Mouse (Mus musculus) stomach, embryonic 14.5 days (tissue): ENCODE measurements around the gene Ndufa4. TPM values are rescaled to one million over a fixed set of nuclear protein-coding genes. Genes with fewer than 3 reads are reported as not detected.

Experiments
- ATAC-seq: fragments of 200-750 bp; cut with Nextera tagmentation; 2 replicates; pipeline ENCODE4 v1.8.0; 2017; ENCODE audit warnings: low read depth, moderate TSS enrichment; ENCODE audit not compliant: insufficient number of reproducible peaks, insufficient read depth, low FRiP score
- H3K27ac ChIP-seq: fragments of 300-500 bp; sonication (generic); 2 replicates; pipeline ENCODE4 v1.5.1; 2014; ENCODE audit warnings: mild to moderate bottlenecking, low read length, moderate library complexity, mixed read lengths
- H3K27me3 ChIP-seq: fragments of 300-500 bp; sonication (generic); 2 replicates; pipeline ENCODE4 v1.6.1; 2014; ENCODE audit warnings: low read length, control low read depth, mixed read lengths; ENCODE audit not compliant: control insufficient read depth, insufficient read depth
- H3K36me3 ChIP-seq: fragments of 300-500 bp; sonication (generic); 2 replicates; pipeline ENCODE4 v1.6.1; 2014; ENCODE audit warnings: mild to moderate bottlenecking, control low read depth, low read length, moderate library complexity, mixed read lengths; ENCODE audit not compliant: control insufficient read depth, insufficient read depth
- H3K4me1 ChIP-seq: fragments of 300-500 bp; sonication (generic); 2 replicates; pipeline ENCODE4 v1.6.1; 2014; ENCODE audit warnings: low read length, control low read depth, mixed read lengths; ENCODE audit not compliant: control insufficient read depth, insufficient read depth
- H3K4me2 ChIP-seq: fragments of 300-500 bp; sonication (generic); replicated peaks from 2 replicates; pipeline ENCODE4 v1.6.1; 2014; ENCODE audit warnings: low read depth, low read length, control low read depth
- H3K4me3 ChIP-seq: fragments of 300-500 bp; sonication (generic); 2 replicates; pipeline ENCODE4 v1.5.1; 2014; ENCODE audit warnings: low read depth, low read length, control low read depth
- H3K9ac ChIP-seq: fragments of 300-500 bp; sonication (generic); replicated peaks from 2 replicates; pipeline ENCODE4 v1.6.1; 2014; ENCODE audit warnings: low read depth, mild to moderate bottlenecking, control low read depth, low read length, moderate library complexity, mixed read lengths
- H3K9me3 ChIP-seq: fragments of 300-500 bp; sonication (generic); 2 replicates; pipeline ENCODE4 v1.6.1; 2016; ENCODE audit warnings: low read depth, low read length, control low read depth; ENCODE audit not compliant: control insufficient read depth
- WGBS: fragments of 180-500 bp; shearing (Covaris S2); extraction: QIAGEN DNeasy Blood & Tissue Kit; methylation state at CpG from one replicate; pipeline ENCODE4 v1.1.7; 2014; 5-methylcytosine and 5-hydroxymethylcytosine counted together
- polyA plus RNA-seq: library from polyadenylated mRNA; unstranded; fragments of >200 nt; fragmentation: Nextera tagmentation; extraction: Ambion mirVana; gene quantifications from 2 replicates; pipeline ENCODE4 v1.2.1, GENCODE M21; 2014

Gene Ndufa4
- 1,016 and 1,081 TPM in 2 replicates for polyA plus RNA-seq

DNA sequence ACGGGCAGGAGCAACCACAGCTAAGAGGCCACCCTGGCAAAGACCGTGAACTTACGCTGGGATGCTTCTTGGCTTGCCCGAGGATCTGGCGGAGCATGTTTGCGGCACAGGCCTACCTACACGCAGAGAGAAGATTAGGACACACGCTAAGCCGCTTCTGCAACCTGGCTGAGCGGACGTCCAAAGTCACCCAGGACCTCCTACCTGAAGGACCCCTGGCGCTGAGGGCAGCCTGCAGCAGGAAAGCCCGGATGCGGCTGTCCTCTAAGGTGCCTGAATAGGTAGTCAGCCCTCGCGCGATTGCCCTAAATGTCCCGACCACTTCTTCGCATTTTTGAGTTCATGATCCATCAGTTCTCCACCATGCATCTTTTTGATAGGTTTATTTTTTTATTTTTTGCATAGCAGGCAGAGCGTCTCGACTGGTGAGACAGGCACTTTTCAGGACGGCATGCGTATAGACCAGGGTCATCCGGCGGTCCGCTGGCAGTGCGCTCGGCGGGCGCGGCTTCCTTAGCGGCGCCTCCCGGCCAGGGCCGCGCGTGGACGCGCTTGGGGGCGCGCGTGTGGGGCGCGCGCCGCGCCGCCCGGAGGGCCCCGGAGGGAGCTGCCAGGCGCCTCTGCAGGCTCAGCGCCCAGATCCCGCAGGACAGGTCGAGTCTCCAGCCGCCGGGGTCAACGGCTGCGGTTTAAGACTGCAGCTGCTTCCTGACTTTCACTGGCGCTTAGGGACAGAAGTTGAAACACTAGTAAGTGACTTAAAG lies at the start of gene Ndufa4, which contains the start of gene Phf14:
TSS of gene Ndufa4 (minus strand) at position 229 of the 764 bp plus-strand sequence.
TSS of gene Phf14 (plus strand) at position 541 of the 764 bp plus-strand sequence.
- H3K4me3 ChIP-seq = peak within 1 kb of the TSS; percentile 81
- no peaks in the 10 kb centered on the region for H3K9me3 ChIP-seq
- peaks cover 15% of the 10 kb centered on the region for H3K36me3 ChIP-seq
- ATAC-seq = peak; percentile 97
- no peaks in the 10 kb centered on the region for H3K27me3 ChIP-seq
- H3K27ac ChIP-seq = peak within 1 kb of the TSS; percentile 83
- H3K4me2 ChIP-seq = peak within 1 kb of the TSS; percentile 55
- H3K9ac ChIP-seq = peak within 1 kb of the TSS; percentile 88
- H3K4me1 ChIP-seq = no peaks in the 10 kb centered on the region; the same call in 1 of the 2 replicates
- WGBS = under 1% methylated on average over 59 of the region's 59 CpGs

DNA sequence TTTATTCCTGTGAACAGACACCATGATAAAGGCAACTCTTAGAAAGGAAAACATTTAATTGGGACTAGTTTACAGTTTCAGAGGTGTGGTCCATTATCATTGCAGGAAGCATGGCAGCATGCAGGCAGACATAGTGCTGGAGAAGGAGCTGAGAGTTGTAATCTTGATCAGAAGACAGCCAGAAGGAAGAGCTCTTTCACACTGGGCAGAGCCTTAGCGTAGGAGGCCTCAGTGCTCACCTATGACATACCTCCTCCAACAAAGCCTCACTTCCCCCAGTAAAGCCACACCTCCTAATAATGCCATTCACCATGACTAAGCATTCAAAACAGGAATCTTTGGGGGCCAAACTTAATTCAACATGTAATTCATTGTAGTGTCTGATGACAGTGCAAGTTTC lies 40.8 kb upstream of the Ndufa4 start:
- no peaks in the 10 kb centered on the region for H3K4me1 ChIP-seq
- WGBS = 96% methylated on average over 1 of the region's 1 CpGs
- no peak overlapping the region for H3K27ac ChIP-seq
- no peak overlapping the region for H3K4me2 ChIP-seq
- H3K4me3 ChIP-seq = no peak overlapping the region
- H3K36me3 ChIP-seq = peaks cover 13% of the 10 kb centered on the region
- ATAC-seq = no peak
- no peaks in the 10 kb centered on the region for H3K9me3 ChIP-seq
- no peak overlapping the region for H3K9ac ChIP-seq
- H3K27me3 ChIP-seq = no peaks in the 10 kb centered on the region

DNA sequence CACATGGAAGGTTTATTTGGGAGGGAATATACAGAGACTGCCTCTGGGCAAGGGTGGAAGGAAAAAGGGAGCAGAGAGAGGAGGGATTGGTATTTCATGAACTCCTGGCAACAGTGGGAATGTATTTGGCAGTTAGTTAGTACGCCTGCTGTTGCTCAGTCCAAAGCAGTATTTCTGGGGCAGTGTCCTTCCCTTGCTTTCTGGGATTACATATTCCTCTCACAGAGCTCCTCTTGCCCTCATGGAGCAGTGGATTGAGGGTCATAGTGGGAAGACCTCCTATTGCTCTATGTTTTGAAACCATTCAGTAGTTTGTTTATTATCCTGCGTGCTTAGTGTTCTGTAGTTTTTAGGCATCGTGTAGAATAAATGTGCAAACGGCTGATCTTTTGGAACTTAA lies 34.8 kb upstream of the Ndufa4 start:
- peaks cover 24% of the 10 kb centered on the region for H3K36me3 ChIP-seq
- H3K27me3 ChIP-seq = no peaks in the 10 kb centered on the region
- WGBS = 93% methylated on average over 4 of the region's 4 CpGs

DNA sequence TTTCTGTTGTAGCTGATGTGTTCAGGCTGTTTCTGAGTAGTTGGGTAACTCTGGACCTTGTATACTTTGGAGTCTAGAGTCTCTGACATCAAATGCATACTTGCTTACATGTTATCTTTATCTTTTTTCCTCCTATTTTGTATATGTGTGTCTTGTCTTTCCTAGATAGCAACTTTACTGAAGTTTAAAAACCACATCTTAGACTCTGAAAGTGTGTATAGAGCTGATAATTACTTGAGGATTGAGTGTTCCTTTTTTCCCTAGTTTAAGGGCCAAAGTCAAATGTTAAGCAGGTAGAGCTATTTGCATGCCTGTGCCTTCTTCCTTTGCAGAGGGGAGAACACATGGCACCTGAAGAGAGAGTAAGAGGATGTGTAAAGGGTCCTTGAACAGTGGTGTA lies 33.6 kb upstream of the Ndufa4 start:
- H3K4me1 ChIP-seq = no peaks in the 10 kb centered on the region
- no peaks in the 10 kb centered on the region for H3K9me3 ChIP-seq
- no peak overlapping the region for H3K4me2 ChIP-seq
- H3K9ac ChIP-seq = no peak overlapping the region
- no peak overlapping the region for H3K27ac ChIP-seq
- H3K27me3 ChIP-seq = no peaks in the 10 kb centered on the region
- H3K4me3 ChIP-seq = no peak overlapping the region
- peaks cover 24% of the 10 kb centered on the region for H3K36me3 ChIP-seq
- ATAC-seq = no peak

More for the DNA sequence above, 34.8 kb upstream of the Ndufa4 start:
- Histone ChIP-seq H3K9me3 (no peaks in the 10 kb centered on the region), H3K4me2 (no peak overlapping the region), H3K4me3 (no peak overlapping the region), H3K27ac (no peak overlapping the region), H3K9ac (no peak overlapping the region), H3K4me1 (no peaks in the 10 kb centered on the region)
- no peak for ATAC-seq

DNA sequence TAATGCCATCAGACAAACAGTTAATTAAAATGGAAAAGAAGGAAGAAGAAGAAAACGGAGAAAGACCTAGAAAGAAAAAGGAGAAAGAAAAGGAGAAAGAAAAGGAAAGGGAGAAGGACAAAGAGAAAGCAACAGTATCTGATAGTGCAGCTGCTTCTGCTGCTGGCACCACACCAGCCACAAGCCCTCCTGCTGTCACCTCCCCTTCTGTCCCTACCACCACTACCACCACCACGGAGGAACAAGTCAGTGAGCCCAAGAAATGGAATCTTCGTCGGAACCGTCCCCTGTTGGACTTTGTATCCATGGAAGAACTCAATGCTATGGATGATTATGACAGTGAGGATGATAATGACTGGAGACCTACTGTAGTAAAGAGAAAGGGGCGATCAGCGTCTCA lies 26.1 kb upstream of the Ndufa4 start:
- WGBS = 97% methylated on average over 7 of the region's 7 CpGs
- no peak for ATAC-seq
- no peaks in the 10 kb centered on the region for H3K36me3 ChIP-seq

DNA sequence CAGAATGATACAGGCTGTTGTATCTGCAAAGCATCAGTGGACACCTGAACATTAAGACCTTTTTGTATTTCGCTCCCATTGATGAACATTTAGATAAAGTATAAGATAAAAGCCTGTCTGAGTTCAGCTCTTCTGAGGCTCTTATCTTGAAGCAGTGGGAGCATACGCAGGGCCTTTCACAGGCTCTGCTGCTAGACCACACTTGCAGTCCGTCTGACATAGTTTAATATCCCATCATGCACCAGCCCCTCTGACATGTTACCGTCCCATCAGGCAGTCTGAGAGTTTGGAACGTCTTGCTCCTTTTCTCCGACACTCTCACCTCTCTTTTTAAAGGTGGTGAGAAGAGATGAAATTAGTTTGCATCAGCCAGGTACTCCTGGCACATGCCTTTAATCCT lies 20.2 kb upstream of the Ndufa4 start:
- no peak for ATAC-seq
- no peak overlapping the region for H3K27ac ChIP-seq
- 0 out of 2 replicates have a peak overlapping the region, but pooled peaks have one; percentile 22 for H3K4me2 ChIP-seq
- peak overlapping the region; percentile 80; the same call in 1 of the 2 replicates for H3K4me3 ChIP-seq
- H3K36me3 ChIP-seq = peaks cover 4% of the 10 kb centered on the region; the same call in 1 of the 2 replicates
- peaks cover 11% of the 10 kb centered on the region for H3K4me1 ChIP-seq
- 69% methylated on average over 6 of the region's 6 CpGs for WGBS
- no peaks in the 10 kb centered on the region for H3K27me3 ChIP-seq
- no peaks in the 10 kb centered on the region for H3K9me3 ChIP-seq
- H3K9ac ChIP-seq = 0 out of 2 replicates have a peak overlapping the region, but pooled peaks have one; percentile 98

More for the DNA sequence above, 26.1 kb upstream of the Ndufa4 start:
- no peak overlapping the region for H3K9ac ChIP-seq
- H3K4me2 ChIP-seq = no peak overlapping the region
- no peaks in the 10 kb centered on the region for H3K9me3 ChIP-seq
- no peaks in the 10 kb centered on the region for H3K4me1 ChIP-seq
- H3K27ac ChIP-seq = no peak overlapping the region
- no peaks in the 10 kb centered on the region for H3K27me3 ChIP-seq
- H3K4me3 ChIP-seq = no peak overlapping the region

DNA sequence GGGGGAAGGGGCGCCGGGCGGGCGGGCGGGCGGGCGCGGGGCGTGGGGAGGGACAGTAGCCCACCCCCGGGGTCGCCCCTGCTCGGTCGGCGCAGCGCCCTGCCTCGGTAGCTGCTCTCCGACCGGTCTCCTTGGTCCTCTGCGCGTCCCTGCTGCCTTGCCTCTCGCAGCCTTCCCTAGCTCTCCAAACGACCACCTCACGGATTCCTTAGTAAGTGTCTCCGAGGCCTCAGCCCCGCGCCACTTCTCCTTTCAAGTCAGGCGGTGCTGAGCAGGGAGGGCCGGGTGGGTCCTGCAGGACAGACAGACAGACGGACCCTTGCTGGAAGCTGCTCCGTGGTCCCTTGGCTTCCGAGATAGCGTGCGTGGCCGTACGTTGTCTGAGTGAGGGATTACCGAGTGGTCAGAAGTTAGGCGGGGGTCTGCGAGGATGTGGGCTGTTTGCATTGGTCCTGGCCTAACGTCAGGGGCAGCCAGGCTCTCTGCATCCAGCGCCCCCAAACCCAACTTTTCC lies 18.8 kb upstream of the Ndufa4 start:
- H3K9ac ChIP-seq = peak overlapping the region; percentile 98
- H3K4me1 ChIP-seq = peaks cover 11% of the 10 kb centered on the region
- peak; percentile 76 for ATAC-seq
- H3K4me3 ChIP-seq = peak overlapping the region; percentile 80
- under 1% methylated on average over 40 of the region's 40 CpGs for WGBS
- H3K27me3 ChIP-seq = no peaks in the 10 kb centered on the region
- H3K4me2 ChIP-seq = peak overlapping the region; percentile 48
- peaks cover 4% of the 10 kb centered on the region; the same call in 1 of the 2 replicates for H3K36me3 ChIP-seq
- H3K27ac ChIP-seq = peak overlapping the region; percentile 98
- H3K9me3 ChIP-seq = no peaks in the 10 kb centered on the region

DNA sequence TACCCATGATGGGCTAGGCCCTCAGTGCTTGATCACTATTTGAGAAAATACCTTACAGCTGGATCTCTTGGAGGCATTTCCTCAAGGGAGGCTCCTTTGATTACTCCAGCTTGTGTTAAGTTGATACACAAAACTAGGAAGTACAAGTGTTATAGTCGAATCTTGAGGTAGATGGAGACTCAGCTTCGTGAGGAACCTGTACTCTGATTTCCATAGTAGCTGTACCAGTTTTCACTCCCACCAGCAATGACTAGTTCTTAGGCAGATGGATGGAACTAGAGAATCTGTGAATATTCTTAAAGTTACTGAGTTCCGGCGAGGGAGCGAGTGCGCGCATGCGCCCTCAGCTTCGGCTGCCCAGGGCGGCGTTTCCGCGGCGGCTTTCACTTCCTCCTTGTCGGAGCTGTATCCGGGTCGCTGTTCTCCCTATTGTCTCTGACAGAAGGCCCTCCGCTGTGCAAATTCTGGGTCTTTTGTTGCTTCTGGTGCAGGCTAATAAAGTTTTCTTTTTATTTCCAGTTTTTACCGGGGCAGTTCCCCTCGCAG lies 18.3 kb upstream of the Ndufa4 start:
- Histone ChIP-seq H3K9ac (peak overlapping the region; percentile 98), H3K9me3 (no peaks in the 10 kb centered on the region), H3K27me3 (no peaks in the 10 kb centered on the region), H3K4me2 (peak overlapping the region; percentile 48), H3K36me3 (peaks cover 4% of the 10 kb centered on the region; the same call in 1 of the 2 replicates), H3K27ac (peak overlapping the region; percentile 98), H3K4me3 (peak overlapping the region; percentile 80), H3K4me1 (peaks cover 11% of the 10 kb centered on the region)
- ATAC-seq = peak; percentile 95
- WGBS = under 1% methylated on average over 20 of the region's 20 CpGs
